8 mouse cellular contexts compared by ENCODE assay signal in genomic region chr3:106001416-106002370, GRCm38 (mm10). TPM values are rescaled to one million over a fixed set of nuclear protein-coding genes. Genes with fewer than 3 reads are reported as not detected.
DNase-seq lines count a peak whose midpoint lies in the region; ATAC-seq and TF ChIP-seq lines count a peak whose summit lies in the region.

No protein-coding gene starts in this region.

- ATAC-seq in forebrain, postnatal 0 days, result peak; percentile 97
- peak; percentile 96 for ATAC-seq in limb, embryonic 12.5 days (ENCODE audit: insufficient number of reproducible peaks, insufficient read depth, low FRiP score, low TSS enrichment, low read depth)
- peak; percentile 97 for ATAC-seq in midbrain, embryonic 13.5 days

- WGBS in forebrain, postnatal 0 days, result 13% methylated on average over 17 of the region's 17 CpGs
- WGBS in limb, embryonic 12.5 days, result 18% methylated on average over 16 of the region's 17 CpGs
- 20% methylated on average over 17 of the region's 17 CpGs for WGBS in midbrain, embryonic 13.5 days

- peak overlapping the region; percentile 55 for H3K4me2 ChIP-seq in forebrain, postnatal 0 days (ENCODE audit: low read depth)
- peak overlapping the region; percentile 50 for H3K4me2 ChIP-seq in limb, embryonic 12.5 days
- peak overlapping the region; percentile 53 for H3K4me2 ChIP-seq in midbrain, embryonic 13.5 days (replicated peaks)

- TF ChIP-seq POLR2A in brain, embryonic 14.5 days (IDR thresholded peaks at IDR 0.05; ENCODE audit: borderline replicate concordance, extremely low read depth, insufficient read depth, insufficient read length, poor library complexity, severe bottlenecking), result no peak

- H3K4me1 ChIP-seq in E14TG2a.4 (replicated peaks; ENCODE audit: low read depth, low read length), result peaks cover 12% of the 10 kb centered on the region
- 0 out of 2 replicates have a peak, but pooled peaks cover 8% of the 10 kb centered on the region for H3K4me1 ChIP-seq in forebrain, postnatal 0 days (ENCODE audit: insufficient read depth)
- peaks cover 10% of the 10 kb centered on the region for H3K4me1 ChIP-seq in limb, embryonic 12.5 days (replicated peaks)
- H3K4me1 ChIP-seq in midbrain, embryonic 13.5 days (replicated peaks), result peaks cover 11% of the 10 kb centered on the region

- peak overlapping the region; percentile 54 for H3K4me3 ChIP-seq in E14TG2a.4 (replicated peaks; ENCODE audit: low read length)
- H3K4me3 ChIP-seq in forebrain, postnatal 0 days (ENCODE audit: low read depth, low read length), result peak overlapping the region; percentile 28
- H3K4me3 ChIP-seq in limb, embryonic 12.5 days (replicated peaks), result peak overlapping the region; percentile 22
- peak overlapping the region; percentile 24 for H3K4me3 ChIP-seq in midbrain, embryonic 13.5 days (replicated peaks)

- H3K9ac ChIP-seq in forebrain, postnatal 0 days, result peak overlapping the region; percentile 35; the same call in 1 of the 2 replicates
- H3K9ac ChIP-seq in limb, embryonic 12.5 days (replicated peaks), result 0 out of 2 replicates have a peak overlapping the region, but pooled peaks have one; percentile 12
- no peak overlapping the region for H3K9ac ChIP-seq in midbrain, embryonic 13.5 days (replicated peaks)

- no peaks in the 10 kb centered on the region for H3K36me3 ChIP-seq in E14TG2a.4 (ENCODE audit: insufficient read depth, low read length)
- no peaks in the 10 kb centered on the region for H3K36me3 ChIP-seq in forebrain, postnatal 0 days (ENCODE audit: insufficient read depth)
- no peaks in the 10 kb centered on the region for H3K36me3 ChIP-seq in limb, embryonic 12.5 days
- H3K36me3 ChIP-seq in midbrain, embryonic 13.5 days, result no peaks in the 10 kb centered on the region
- H3K36me3 ChIP-seq in splenic B cell, adult 2 months (ENCODE audit: control insufficient read depth, insufficient read depth, low read length, poor library complexity, severe bottlenecking), result no peaks in the 10 kb centered on the region

- H3K27ac ChIP-seq in forebrain, postnatal 0 days (ENCODE audit: low read depth, low read length), result no peak overlapping the region
- H3K27ac ChIP-seq in limb, embryonic 12.5 days, result no peak overlapping the region
- H3K27ac ChIP-seq in midbrain, embryonic 13.5 days, result no peak overlapping the region

- H3K27me3 ChIP-seq in E14TG2a.4 (ENCODE audit: insufficient read depth, low read length), result no peaks in the 10 kb centered on the region
- H3K27me3 ChIP-seq in forebrain, postnatal 0 days (ENCODE audit: insufficient read depth, low read length), result no peaks in the 10 kb centered on the region
- H3K27me3 ChIP-seq in limb, embryonic 12.5 days, result no peaks in the 10 kb centered on the region
- H3K27me3 ChIP-seq in midbrain, embryonic 13.5 days, result no peaks in the 10 kb centered on the region
- no peaks in the 10 kb centered on the region for H3K27me3 ChIP-seq in splenic B cell, adult 2 months (ENCODE audit: control insufficient read depth, insufficient read depth, low read length, poor library complexity, severe bottlenecking)

- DNase-seq in brain, embryonic 14.5 days (ENCODE audit: low read depth), result peak; percentile 83
- peak; percentile 60 for DNase-seq in forebrain, postnatal 0 days
- DNase-seq in kidney, adult 18-20 months, result peak; percentile 13
- peak; percentile 88 for DNase-seq in splenic B cell, adult 2 months (ENCODE audit: low read depth, low spot score)
- no peak for DNase-seq in MN1 (ENCODE audit: low spot score)

- H3K9me3 ChIP-seq in E14TG2a.4 (ENCODE audit: low read length), result no peaks in the 10 kb centered on the region
- H3K9me3 ChIP-seq in forebrain, postnatal 0 days (ENCODE audit: low read length), result no peaks in the 10 kb centered on the region
- no peaks in the 10 kb centered on the region for H3K9me3 ChIP-seq in limb, embryonic 12.5 days
- no peaks in the 10 kb centered on the region for H3K9me3 ChIP-seq in midbrain, embryonic 13.5 days

- TF ChIP-seq CTCF in E14TG2a.4 (conservative IDR thresholded peaks at IDR 0.05; ENCODE audit: low read length), result no peak
- TF ChIP-seq CTCF in brain, embryonic 14.5 days (IDR thresholded peaks at IDR 0.05; ENCODE audit: borderline replicate concordance, extremely low read depth, insufficient read depth, insufficient read length), result no peak
- no peak for TF ChIP-seq CTCF in forebrain, postnatal 0 days (IDR thresholded peaks at IDR 0.05; ENCODE audit: low read depth)

RNA-seq across cellular contexts. Expression of gene Pifo, which starts 12.8 kb away (rescaled TPM):
- 4.0 and 4.6 TPM in 2 replicates for polyA plus RNA-seq in brain, embryonic 14.5 days (2012; rRNA removed)
- 7.1 and 8.2 TPM in 2 replicates for total RNA-seq in forebrain, postnatal 0 days (2014; rRNA removed)
- polyA plus RNA-seq in forebrain, postnatal 0 days (2015; fragmentation: Nextera tagmentation; extraction: Ambion mirVana), result 10.7 and 12.1 TPM in 2 replicates
- not detected in 2 replicates for polyA plus RNA-seq in limb, embryonic 12.5 days (2016; fragmentation: Nextera tagmentation; extraction: Ambion mirVana)
- polyA plus RNA-seq in midbrain, embryonic 13.5 days (2015; fragmentation: Nextera tagmentation; extraction: Ambion mirVana), result 1.8 and 3.3 TPM in 2 replicates

RNA-seq across cellular contexts. Expression of gene Ovgp1, which starts 28.2 kb away (rescaled TPM):
- polyA plus RNA-seq in brain, embryonic 14.5 days (2012; rRNA removed), result 11.6 and 13.6 TPM in 2 replicates
- total RNA-seq in forebrain, postnatal 0 days (2014; rRNA removed), result 5.7 and 6.5 TPM in 2 replicates
- polyA plus RNA-seq in forebrain, postnatal 0 days (2015; fragmentation: Nextera tagmentation; extraction: Ambion mirVana), result 2.6 and 3.8 TPM in 2 replicates
- polyA plus RNA-seq in limb, embryonic 12.5 days (2016; fragmentation: Nextera tagmentation; extraction: Ambion mirVana), result 1.7 and 1.8 TPM in 2 replicates
- 3.4 and 4.4 TPM in 2 replicates for polyA plus RNA-seq in midbrain, embryonic 13.5 days (2015; fragmentation: Nextera tagmentation; extraction: Ambion mirVana)

RNA-seq across cellular contexts. Expression of gene Chil5, which starts 30.9 kb away (rescaled TPM):
- not detected in 2 replicates for polyA plus RNA-seq in brain, embryonic 14.5 days (2012; rRNA removed)
- total RNA-seq in forebrain, postnatal 0 days (2014; rRNA removed), result not detected in 2 replicates
- polyA plus RNA-seq in forebrain, postnatal 0 days (2015; fragmentation: Nextera tagmentation; extraction: Ambion mirVana), result 0.18 and 0.23 TPM in 2 replicates
- polyA plus RNA-seq in limb, embryonic 12.5 days (2016; fragmentation: Nextera tagmentation; extraction: Ambion mirVana), result not detected in 2 replicates
- polyA plus RNA-seq in midbrain, embryonic 13.5 days (2015; fragmentation: Nextera tagmentation; extraction: Ambion mirVana), result not detected in 2 replicates

RNA-seq across cellular contexts. Expression of gene Atp5f1, which starts 41.8 kb away (rescaled TPM):
- polyA plus RNA-seq in brain, embryonic 14.5 days (2012; rRNA removed), result 237 and 266 TPM in 2 replicates
- 295 and 371 TPM in 2 replicates for total RNA-seq in forebrain, postnatal 0 days (2014; rRNA removed)
- polyA plus RNA-seq in forebrain, postnatal 0 days (2015; fragmentation: Nextera tagmentation; extraction: Ambion mirVana), result 535 and 605 TPM in 2 replicates
- polyA plus RNA-seq in limb, embryonic 12.5 days (2016; fragmentation: Nextera tagmentation; extraction: Ambion mirVana), result 461 and 468 TPM in 2 replicates
- 541 and 556 TPM in 2 replicates for polyA plus RNA-seq in midbrain, embryonic 13.5 days (2015; fragmentation: Nextera tagmentation; extraction: Ambion mirVana)

RNA-seq across cellular contexts. Expression of gene Wdr77, which starts 42.5 kb away (rescaled TPM):
- polyA plus RNA-seq in brain, embryonic 14.5 days (2012; rRNA removed), result 61.6 and 79.6 TPM in 2 replicates
- 49.9 and 64.8 TPM in 2 replicates for total RNA-seq in forebrain, postnatal 0 days (2014; rRNA removed)
- polyA plus RNA-seq in forebrain, postnatal 0 days (2015; fragmentation: Nextera tagmentation; extraction: Ambion mirVana), result 62.2 and 77.7 TPM in 2 replicates
- polyA plus RNA-seq in limb, embryonic 12.5 days (2016; fragmentation: Nextera tagmentation; extraction: Ambion mirVana), result 111 and 117 TPM in 2 replicates
- polyA plus RNA-seq in midbrain, embryonic 13.5 days (2015; fragmentation: Nextera tagmentation; extraction: Ambion mirVana), result 107 TPM in 2 replicates
